10 mouse cellular contexts compared by ENCODE assay signal in the genomic region with DNA sequence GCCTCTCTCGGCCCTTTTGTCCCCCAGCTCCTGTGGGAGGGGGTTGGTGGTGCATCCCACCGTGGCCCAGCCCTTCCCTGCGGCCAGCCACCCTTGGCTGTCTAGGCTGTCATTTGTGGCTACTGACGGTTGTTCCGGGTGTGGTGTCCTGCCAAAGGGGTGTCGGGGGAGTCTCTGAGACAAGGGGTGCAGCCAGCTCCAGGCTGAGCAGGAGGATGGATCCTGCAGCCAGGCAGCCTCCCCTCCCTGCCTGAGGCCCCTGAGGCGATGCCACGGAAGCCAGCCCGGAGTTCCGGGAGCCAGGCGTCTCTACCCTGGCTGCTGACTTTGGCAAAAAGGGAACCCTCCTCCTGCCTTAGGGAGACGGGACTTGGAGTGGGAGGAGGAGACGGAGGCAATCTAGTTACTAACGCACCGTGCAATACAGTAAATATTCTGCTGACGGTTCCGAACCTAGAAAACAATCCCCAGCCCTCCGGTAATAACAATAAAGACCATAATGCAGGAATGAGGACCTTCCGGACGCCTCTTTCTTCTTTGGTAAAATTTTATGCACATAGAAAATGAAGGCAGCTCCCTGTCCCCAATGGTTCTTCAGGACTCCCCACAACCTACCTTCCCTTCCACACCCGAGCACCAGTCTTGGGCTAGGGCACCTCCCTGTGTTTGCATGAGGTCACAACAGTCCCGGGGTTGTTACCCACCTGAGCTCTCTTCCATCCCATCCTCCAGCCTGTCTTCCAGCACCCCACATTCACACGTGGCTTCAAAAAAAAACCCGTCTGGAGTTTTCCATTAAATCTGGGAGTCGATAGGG. TPM values are rescaled to one million over a fixed set of nuclear protein-coding genes. Genes with fewer than 3 reads are reported as not detected.
DNase-seq lines count a peak whose midpoint lies in the region; ATAC-seq and TF ChIP-seq lines count a peak whose summit lies in the region.
"Had no signal": no experiment of that assay in that cellular context is flagged by ENCODE, and none has a peak within 500 bp of the region (broad histone marks: within the 10 kb centered on the region; RNA-seq: fewer than 3 reads in every experiment).

No protein-coding gene starts in this region.

- peak; percentile 58 for TF ChIP-seq CTCF in gastrocnemius, adult 2 months (IDR thresholded peaks at IDR 0.05)
- peak; percentile 41; the same call in 1 of the 2 replicates for TF ChIP-seq CTCF in spleen, adult 2 months (IDR thresholded peaks at IDR 0.05; ENCODE audit: extremely low read depth, insufficient read depth, insufficient read length, insufficient replicate concordance)

- H3K4me3 ChIP-seq in gastrocnemius, adult 2 months, result peak overlapping the region; percentile 3; the same call in 1 of the 2 replicates
- H3K4me3 ChIP-seq in spleen, adult 2 months (ENCODE audit: extremely low read depth, insufficient read depth, insufficient read length), result no peak overlapping the region
- H3K4me3 ChIP-seq in midbrain, embryonic 12.5 days, result peak overlapping the region; percentile 13; the same call in 1 of the 2 replicates

- peaks cover 9% of the 10 kb centered on the region; the same call in 1 of the 2 replicates for H3K27me3 ChIP-seq in spleen, adult 2 months (ENCODE audit: control insufficient read depth, insufficient read depth, low read length)
- peaks cover 93% of the 10 kb centered on the region for H3K27me3 ChIP-seq in midbrain, embryonic 12.5 days

- no peaks in the 10 kb centered on the region for H3K36me3 ChIP-seq in spleen, adult 2 months (ENCODE audit: control insufficient read depth, insufficient read depth, low read length)
- H3K36me3 ChIP-seq in midbrain, embryonic 12.5 days, result no peaks in the 10 kb centered on the region

- intact Hi-C loops in gastrocnemius, adult 2 months (cut with DNase I), result loop anchor here (5.0 kb wide), 1 partner anchor 65 kb away; no protein-coding TSS in a partner anchor
- intact Hi-C loops in gastrocnemius, postnatal 14 days (cut with DNase I; ENCODE audit: low total_unique reads), result loop anchor here (5.0 kb wide), 1 partner anchor 60 kb away; no protein-coding TSS in a partner anchor

- no peak for DNase-seq in gastrocnemius, adult 2 months
- no peak for DNase-seq in gastrocnemius, postnatal 14 days
- no peak for DNase-seq in spleen, adult 2 months (ENCODE audit: low read depth in 1 of 2, low spot score in 2 of 2)
- no peak for DNase-seq in spleen, adult 18-20 months
- no peak for DNase-seq in right cerebral cortex, postnatal 10 days (ENCODE audit: low spot score in 2 of 2)
- DNase-seq in adrenal gland, postnatal 4 days (ENCODE audit: low spot score in 2 of 2), result no peak
- DNase-seq in cerebellum, adult 11-12 months, result no peak
- DNase-seq: adrenal gland, postnatal 25 days had no signal

- H3K4me1 ChIP-seq in spleen, adult 2 months (ENCODE audit: control insufficient read depth, insufficient read depth, insufficient read length), result no peaks in the 10 kb centered on the region
- peaks cover 7% of the 10 kb centered on the region for H3K4me1 ChIP-seq in midbrain, embryonic 12.5 days

- no peaks in the 10 kb centered on the region for H3K9me3 ChIP-seq in midbrain, embryonic 12.5 days

- no peak overlapping the region for H3K27ac ChIP-seq in gastrocnemius, adult 2 months
- no peak overlapping the region for H3K27ac ChIP-seq in spleen, adult 2 months (ENCODE audit: insufficient read depth, low read length)
- no peak overlapping the region for H3K27ac ChIP-seq in midbrain, embryonic 12.5 days (replicated peaks)
- H3K27ac ChIP-seq: liver, embryonic 14.5 days had no signal

- no peak for TF ChIP-seq POLR2A in spleen, adult 2 months (IDR thresholded peaks at IDR 0.05; ENCODE audit: low read depth, low read length)

- H3K4me2 ChIP-seq in midbrain, embryonic 12.5 days (replicated peaks), result peak overlapping the region; percentile 41

- no peak for ATAC-seq in midbrain, embryonic 12.5 days (ENCODE audit: low FRiP score, low read depth)

- 6% methylated on average over 25 of the region's 25 CpGs for WGBS in spleen, adult 2 months
- 2% methylated on average over 25 of the region's 25 CpGs for WGBS in midbrain, embryonic 12.5 days

- peak overlapping the region; percentile 37; the same call in 1 of the 2 replicates for H3K9ac ChIP-seq in midbrain, embryonic 12.5 days (replicated peaks)
- H3K9ac ChIP-seq: liver, embryonic 14.5 days had no signal

RNA-seq across cellular contexts. Expression of a gene that starts 19.1 kb away (rescaled TPM):
- total RNA-seq in gastrocnemius, adult 2 months (2021), result 1 to 10 TPM; 1.8 to 1.9 TPM
- 1 to 10 TPM; 3.2 to 5.2 TPM for total RNA-seq in gastrocnemius, postnatal 14 days (2021)
- 0.05 and 0.11 TPM in 2 replicates for polyA plus RNA-seq in spleen, adult 2 months (2012; rRNA removed)
- 4.4 and 5.7 TPM in 2 replicates for polyA plus RNA-seq in midbrain, embryonic 12.5 days (2016; fragmentation: Nextera tagmentation; extraction: Ambion mirVana)
- total RNA-seq in adrenal gland, postnatal 4 days (2021), result under 1 TPM; 0.11 to 0.40 TPM
- total RNA-seq: adrenal gland, postnatal 25 days had no signal
- polyA plus RNA-seq: liver, embryonic 14.5 days had no signal
